Mouse (Mus musculus): ENCODE data around the gene Iglon5. TPM values are rescaled to one million over a fixed set of nuclear protein-coding genes. Genes with fewer than 3 reads are reported as not detected.
A peak's percentile ranks its signal among the peaks of the same experiment; 100 is the strongest.

Gene Iglon5
- total RNA-seq, 2 experiments from 2014 or later, result not detected

- peak; percentile 85 for ATAC-seq (replicated peaks; ENCODE audit: low FRiP score, poor library complexity, severe bottlenecking)
These were observed 23.7 kb downstream of the Iglon5 start for GRCm38 (mm10) chr7:43466099-43466694.

- ATAC-seq (replicated peaks; ENCODE audit: low FRiP score, poor library complexity, severe bottlenecking), result peak; percentile 90
These were observed 24.4 kb downstream of the Iglon5 start for GRCm38 (mm10) chr7:43465344-43466098.

- ATAC-seq (replicated peaks; ENCODE audit: low FRiP score, poor library complexity, severe bottlenecking), result no peak
These were observed 25.0 kb downstream of the Iglon5 start for GRCm38 (mm10) chr7:43464864-43465343.

GRCm38 (mm10) chr7:43463976-43464375 is 25.9 kb downstream of the Iglon5 start:
- ATAC-seq (replicated peaks; ENCODE audit: low FRiP score, poor library complexity, severe bottlenecking), result no peak

DNA sequence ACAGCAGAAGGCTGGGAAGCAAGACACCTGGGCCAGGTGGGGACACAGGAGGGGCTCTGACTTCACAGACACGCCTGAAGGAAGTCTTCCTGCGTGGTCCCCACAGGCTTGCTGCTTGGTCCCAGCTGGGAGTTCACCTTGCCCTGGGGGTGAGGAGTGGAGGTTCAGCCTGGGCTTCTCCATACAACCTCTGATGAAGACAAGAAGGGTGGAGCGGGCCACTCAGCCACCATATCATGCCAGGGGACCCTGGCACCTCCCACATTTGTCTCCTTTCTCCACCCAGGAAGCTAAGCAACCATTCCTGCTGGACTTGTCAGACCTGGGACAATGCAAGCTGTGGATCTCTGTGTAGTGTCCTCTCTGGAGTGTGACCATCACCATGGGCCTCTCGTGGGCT is 27.0 kb downstream of the Iglon5 start, which contains the start of gene Vsig10l:
Vsig10l (plus strand) TSS at position 301 of the 400 bp plus-strand sequence.
- ATAC-seq (replicated peaks; ENCODE audit: low FRiP score, poor library complexity, severe bottlenecking), result no peak

- ATAC-seq (replicated peaks; ENCODE audit: low FRiP score, poor library complexity, severe bottlenecking), result no peak
These were observed 35.5 kb downstream of the Iglon5 start for GRCm38 (mm10) chr7:43454371-43454770.

GRCm38 (mm10) chr7:43453599-43454355 is 36.1 kb downstream of the Iglon5 start:
- no peak for ATAC-seq (replicated peaks; ENCODE audit: low FRiP score, poor library complexity, severe bottlenecking)

- 0 out of 2 replicates have a peak, but pooled peaks have one; percentile 56 for ATAC-seq (replicated peaks; ENCODE audit: low FRiP score, poor library complexity, severe bottlenecking)
These were observed 37.3 kb downstream of the Iglon5 start for GRCm38 (mm10) chr7:43452609-43453008.

DNA sequence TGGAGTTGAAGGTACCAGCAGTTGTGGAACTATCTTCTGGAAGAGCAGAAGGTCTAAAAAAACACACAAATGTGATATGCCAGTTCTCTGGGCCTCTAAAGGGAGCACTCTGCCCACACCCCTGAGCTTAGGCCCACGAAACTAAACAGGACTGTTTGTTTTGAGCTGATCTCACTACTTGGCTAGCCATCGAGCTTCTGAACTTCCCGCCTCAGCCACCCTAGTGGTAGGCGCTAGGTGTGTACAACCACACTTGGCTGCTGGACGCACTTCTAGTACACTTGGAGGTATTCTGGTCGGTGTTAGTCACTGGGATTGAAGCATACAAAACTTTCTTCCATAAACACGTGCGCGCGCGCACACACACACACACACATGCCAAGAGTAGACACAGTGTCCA is 38.1 kb downstream of the Iglon5 start:
- no peak for ATAC-seq (replicated peaks; ENCODE audit: low FRiP score, poor library complexity, severe bottlenecking)

DNA sequence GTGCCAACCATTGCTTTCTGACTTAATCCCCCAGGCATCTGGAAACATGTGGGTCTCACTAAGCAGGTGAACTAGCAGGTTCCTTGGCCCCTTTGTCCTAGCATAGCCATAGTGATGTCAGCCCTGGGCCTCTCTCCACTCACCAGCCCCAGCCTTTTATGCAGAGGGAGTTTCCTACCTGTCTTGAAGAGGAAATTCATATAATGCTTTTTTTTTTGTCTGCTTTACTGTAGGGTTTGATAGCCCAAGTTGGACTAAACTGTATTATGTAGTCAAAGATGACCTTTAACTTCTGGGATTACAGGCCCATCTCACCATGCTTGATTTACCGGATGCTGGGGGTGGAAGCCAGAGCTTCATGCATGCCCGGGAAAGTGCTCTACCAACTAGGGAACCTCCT is 40.1 kb downstream of the Iglon5 start:
- no peak for ATAC-seq (replicated peaks; ENCODE audit: low FRiP score, poor library complexity, severe bottlenecking)

GRCm38 (mm10) chr7:43448246-43448645 is 41.6 kb downstream of the Iglon5 start:
- ATAC-seq (replicated peaks; ENCODE audit: low FRiP score, poor library complexity, severe bottlenecking), result no peak

- no peak for ATAC-seq (replicated peaks; ENCODE audit: low FRiP score, poor library complexity, severe bottlenecking)
These were observed 42.1 kb downstream of the Iglon5 start for GRCm38 (mm10) chr7:43447801-43448200.

GRCm38 (mm10) chr7:43443917-43444293 is 46.0 kb downstream of the Iglon5 start, which contains the start of the genes Etfb and Gm45233:
TSS of gene Etfb (plus strand) at chr7:43444083.
TSS of gene Gm45233 (plus strand) at chr7:43444128.
- peak; percentile 99 for ATAC-seq (replicated peaks; ENCODE audit: low FRiP score, poor library complexity, severe bottlenecking)

- ATAC-seq (replicated peaks; ENCODE audit: low FRiP score, poor library complexity, severe bottlenecking), result peak; percentile 78
These were observed 46.6 kb downstream of the Iglon5 start for GRCm38 (mm10) chr7:43443126-43443916.

GRCm38 (mm10) chr7:43442684-43443083 is 47.2 kb downstream of the Iglon5 start:
- no peak for ATAC-seq (replicated peaks; ENCODE audit: low FRiP score, poor library complexity, severe bottlenecking)

DNA sequence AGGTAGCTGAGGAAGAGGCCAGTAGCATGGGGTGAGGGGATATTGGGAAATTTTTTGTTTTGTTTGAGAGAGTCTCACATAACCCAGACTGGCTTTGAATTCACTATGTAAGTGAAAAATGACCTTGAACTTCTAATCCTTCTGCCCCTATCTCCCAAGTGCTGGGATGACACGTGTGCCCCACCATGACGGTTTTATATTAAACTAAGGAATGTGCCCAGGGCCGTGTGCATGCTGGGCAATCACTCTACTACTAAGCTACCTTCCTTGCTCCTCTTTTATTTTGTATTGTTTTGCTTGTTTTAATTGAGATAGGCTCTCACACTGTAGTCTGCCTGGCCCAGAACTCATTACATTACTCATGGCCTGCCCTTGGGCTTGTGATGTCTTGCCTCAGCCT is 48.8 kb downstream of the Iglon5 start:
- ATAC-seq (replicated peaks; ENCODE audit: low FRiP score, poor library complexity, severe bottlenecking), result no peak

GRCm38 (mm10) chr7:43440482-43440881 is 49.4 kb downstream of the Iglon5 start, which contains the start of gene Cldnd2:
TSS of gene Cldnd2 (plus strand) at chr7:43440782.
- ATAC-seq (replicated peaks; ENCODE audit: low FRiP score, poor library complexity, severe bottlenecking), result no peak

- ATAC-seq (replicated peaks; ENCODE audit: low FRiP score, poor library complexity, severe bottlenecking), result no peak
These were observed 51.3 kb downstream of the Iglon5 start for GRCm38 (mm10) chr7:43438611-43439010.

Data from erythroblast, adult 5-6 weeks (primary cell).